Mouse (Mus musculus): ENCODE results near the gene Bmp3.

- TF ChIP-seq CTCF (IDR thresholded peaks at IDR 0.05; ENCODE audit: borderline replicate concordance, insufficient read depth, low read length) (no peak), POLR2A (IDR thresholded peaks at IDR 0.05; ENCODE audit: low read depth, low read length) (no peak)
These were observed 49.5 kb upstream of the Bmp3 start for GRCm38 (mm10) chr5:98804761-98805160.

Data from embryonic fibroblast, embryonic 13.5 days (primary cell).